Mouse (Mus musculus) midbrain, embryonic 12.5 days (tissue): ENCODE results near the gene Wdr1. TPM values are rescaled to one million over a fixed set of nuclear protein-coding genes. Genes with fewer than 3 reads are reported as not detected.

Source experiments
- ATAC-seq: fragments of 200-750 bp; cut with Nextera tagmentation; 2 replicates; pipeline ENCODE4 v1.8.0; 2017; ENCODE audit warnings: low read depth, moderate TSS enrichment, moderate library complexity; ENCODE audit not compliant: low FRiP score
- H3K27ac ChIP-seq: fragments of 300-500 bp; sonication (generic); replicated peaks from 2 replicates; pipeline ENCODE4 v1.5.1; 2016; ENCODE audit warnings: mild to moderate bottlenecking
- H3K27me3 ChIP-seq: fragments of 300-500 bp; sonication (generic); 2 replicates; pipeline ENCODE4 v1.6.1; 2016; ENCODE audit warnings: mild to moderate bottlenecking
- H3K36me3 ChIP-seq: fragments of 300-500 bp; sonication (generic); 2 replicates; pipeline ENCODE4 v1.6.1; 2016
- H3K4me1 ChIP-seq: fragments of 300-500 bp; sonication (generic); 2 replicates; pipeline ENCODE4 v1.6.1; 2016
- H3K4me2 ChIP-seq: fragments of 300-500 bp; sonication (generic); replicated peaks from 2 replicates; pipeline ENCODE4 v1.6.1; 2016; ENCODE audit warnings: mild to moderate bottlenecking, moderate library complexity
- H3K4me3 ChIP-seq: fragments of 300-500 bp; sonication (generic); 2 replicates; pipeline ENCODE4 v1.5.1; 2016; ENCODE audit warnings: mild to moderate bottlenecking
- H3K9ac ChIP-seq: fragments of 300-500 bp; sonication (generic); replicated peaks from 2 replicates; pipeline ENCODE4 v1.6.1; 2016; ENCODE audit warnings: mild to moderate bottlenecking, moderate library complexity
- H3K9me3 ChIP-seq: fragments of 300-500 bp; sonication (generic); 2 replicates; pipeline ENCODE4 v1.6.1; 2016; ENCODE audit warnings: mild to moderate bottlenecking
- WGBS: fragments of 180-500 bp; shearing (Covaris S2); methylation state at CpG from one replicate; pipeline ENCODE4 v1.1.7; 2016; 5-methylcytosine and 5-hydroxymethylcytosine counted together
- polyA plus RNA-seq: library from polyadenylated mRNA; unstranded; fragments of >200 nt; fragmentation: Nextera tagmentation; extraction: Ambion mirVana; gene quantifications from 2 replicates; pipeline ENCODE4 v1.2.1, GENCODE M21; 2016

Gene Wdr1
- polyA plus RNA-seq, 1 experiment from 2014 or later, result 151 TPM

DNA sequence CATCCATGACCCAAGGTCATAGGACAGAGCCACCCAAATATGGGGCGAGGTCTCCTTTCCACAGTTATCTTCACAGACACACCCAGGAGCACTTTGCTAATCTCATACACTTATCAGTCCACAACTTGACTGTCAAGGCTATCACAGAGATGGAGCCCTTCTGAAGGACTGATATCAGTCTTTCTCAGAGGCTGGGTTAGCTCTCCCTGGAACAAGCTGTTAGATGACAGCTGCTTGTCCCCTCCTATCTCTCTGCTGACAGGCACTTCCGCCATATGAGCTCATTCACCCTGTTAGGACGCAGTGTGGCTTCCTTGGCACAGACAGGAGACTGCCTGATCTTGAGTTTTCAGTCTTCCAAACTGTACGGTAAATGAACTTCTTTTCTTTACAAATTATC lies 53.5 kb downstream of the Wdr1 start:
- H3K9ac ChIP-seq, result no peak overlapping the region
- ATAC-seq, result no peak
- 0 out of 2 replicates have a peak, but pooled peaks cover 4% of the 10 kb centered on the region for H3K4me1 ChIP-seq
- H3K4me2 ChIP-seq, result no peak overlapping the region
- no peak overlapping the region for H3K27ac ChIP-seq
- H3K27me3 ChIP-seq, result no peaks in the 10 kb centered on the region
- 89% methylated on average over 4 of the region's 4 CpGs for WGBS
- no peaks in the 10 kb centered on the region for H3K9me3 ChIP-seq
- no peak overlapping the region for H3K4me3 ChIP-seq
- H3K36me3 ChIP-seq, result no peaks in the 10 kb centered on the region

DNA sequence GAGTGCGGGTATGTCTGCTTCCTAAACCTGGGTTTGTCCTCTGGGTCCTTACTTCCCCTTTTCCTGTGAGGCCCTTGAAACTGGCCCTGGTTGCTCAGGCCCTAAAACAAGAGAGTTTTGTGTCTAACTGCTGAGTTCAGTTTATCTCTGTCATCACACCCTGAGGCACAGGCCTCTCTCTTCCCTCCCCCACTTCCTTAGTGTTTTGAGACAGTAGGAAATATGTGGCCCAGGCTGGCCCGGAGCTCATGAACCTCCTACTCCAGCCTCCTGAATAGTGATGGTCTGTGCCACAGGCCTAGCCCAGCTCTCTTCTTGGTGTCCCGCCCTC lies 57.6 kb downstream of the Wdr1 start:
- Histone ChIP-seq H3K9ac (no peak overlapping the region), H3K27ac (no peak overlapping the region), H3K9me3 (no peaks in the 10 kb centered on the region), H3K4me2 (no peak overlapping the region), H3K4me3 (no peak overlapping the region), H3K4me1 (no peaks in the 10 kb centered on the region), H3K27me3 (no peaks in the 10 kb centered on the region), H3K36me3 (no peaks in the 10 kb centered on the region)
- WGBS, result 84% methylated on average over 3 of the region's 3 CpGs
- no peak for ATAC-seq

DNA sequence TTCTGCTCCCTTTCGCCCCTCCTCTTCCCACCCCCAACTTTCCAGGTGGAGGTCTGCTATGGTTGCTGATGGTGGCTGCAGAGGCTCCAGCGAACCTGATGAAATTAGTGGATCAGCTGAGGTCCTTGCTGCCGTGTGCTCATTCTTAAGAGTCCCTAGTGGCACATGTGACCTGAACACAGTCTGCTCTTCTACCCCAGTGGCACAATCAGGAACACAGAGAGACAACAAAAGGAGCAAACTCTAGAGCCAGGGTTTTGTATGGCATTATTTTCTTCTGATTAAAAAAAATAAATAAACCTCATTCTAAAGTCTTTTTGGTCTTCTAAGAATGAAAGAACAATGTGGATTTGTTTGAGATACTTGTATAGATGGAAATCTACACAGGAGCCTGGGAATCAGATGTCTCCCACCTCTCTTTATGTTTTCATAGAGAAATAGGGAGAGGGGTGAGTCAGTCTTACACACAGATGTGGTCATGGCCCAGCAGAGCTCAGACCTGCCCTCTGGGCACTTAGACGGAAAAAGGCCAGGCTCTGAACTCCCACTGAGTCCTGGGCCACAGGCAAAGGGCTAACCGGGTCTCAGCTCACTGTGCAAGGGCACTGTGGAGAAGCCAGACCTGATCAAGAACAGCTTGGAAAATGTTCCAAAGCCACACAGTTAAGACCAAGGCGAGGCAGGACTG lies 58.1 kb downstream of the Wdr1 start:
- no peaks in the 10 kb centered on the region for H3K27me3 ChIP-seq
- H3K4me1 ChIP-seq, result no peaks in the 10 kb centered on the region
- 71% methylated on average over 6 of the region's 6 CpGs for WGBS
- no peaks in the 10 kb centered on the region for H3K9me3 ChIP-seq
- H3K4me3 ChIP-seq, result no peak overlapping the region
- ATAC-seq, result no peak
- H3K36me3 ChIP-seq, result no peaks in the 10 kb centered on the region
- H3K27ac ChIP-seq, result no peak overlapping the region
- H3K9ac ChIP-seq, result no peak overlapping the region
- H3K4me2 ChIP-seq, result no peak overlapping the region

DNA sequence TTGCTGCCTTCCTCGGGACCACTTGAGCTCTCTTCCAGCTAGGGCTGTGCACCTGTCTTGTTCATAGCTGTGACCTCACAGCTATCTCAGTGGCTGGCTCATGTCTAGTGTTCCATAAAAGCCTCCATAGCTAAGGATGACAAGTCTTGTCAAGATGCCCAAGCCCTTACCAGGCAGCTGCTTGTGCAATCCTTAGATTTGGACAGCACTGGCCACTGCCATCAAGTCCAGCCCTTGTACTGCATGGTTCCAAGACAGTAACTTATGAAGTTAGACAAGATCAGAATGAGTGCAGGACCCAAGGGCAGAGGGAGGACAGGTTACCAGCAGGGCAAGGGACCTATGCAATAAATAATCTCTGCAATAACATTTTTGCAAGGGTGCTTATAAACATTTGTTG lies 58.9 kb downstream of the Wdr1 start:
- 91% methylated on average over 1 of the region's 1 CpGs for WGBS

DNA sequence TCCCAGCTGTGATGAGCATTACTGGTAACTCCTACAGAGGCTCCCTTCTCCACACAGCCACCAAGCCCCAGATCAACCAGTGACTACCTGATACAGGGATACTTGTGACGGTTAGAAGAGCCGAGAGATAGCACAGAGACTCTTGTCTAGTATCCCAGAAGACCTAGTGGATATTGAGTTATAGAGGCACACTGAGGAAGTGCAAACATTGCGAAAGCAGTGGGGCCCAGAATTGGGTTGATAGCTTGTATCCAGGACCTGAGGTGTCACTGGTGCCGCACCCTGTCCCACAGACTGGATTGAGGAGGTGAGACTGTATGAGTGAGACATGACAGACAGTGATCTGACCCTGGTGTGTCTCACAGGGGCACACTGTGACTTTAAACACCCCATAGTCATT lies 60.0 kb downstream of the Wdr1 start, which contains the start of gene Slc2a9:
TSS of gene Slc2a9 (minus strand) at position 152 of the 400 bp plus-strand sequence.
- WGBS, result 92% methylated on average over 4 of the region's 4 CpGs
- ATAC-seq, result no peak

More for the DNA sequence above, 58.9 kb downstream of the Wdr1 start:
- Histone ChIP-seq H3K4me3 (no peak overlapping the region), H3K4me1 (no peaks in the 10 kb centered on the region), H3K9me3 (no peaks in the 10 kb centered on the region), H3K4me2 (no peak overlapping the region), H3K9ac (no peak overlapping the region), H3K27ac (no peak overlapping the region), H3K27me3 (no peaks in the 10 kb centered on the region), H3K36me3 (no peaks in the 10 kb centered on the region)
- no peak for ATAC-seq

DNA sequence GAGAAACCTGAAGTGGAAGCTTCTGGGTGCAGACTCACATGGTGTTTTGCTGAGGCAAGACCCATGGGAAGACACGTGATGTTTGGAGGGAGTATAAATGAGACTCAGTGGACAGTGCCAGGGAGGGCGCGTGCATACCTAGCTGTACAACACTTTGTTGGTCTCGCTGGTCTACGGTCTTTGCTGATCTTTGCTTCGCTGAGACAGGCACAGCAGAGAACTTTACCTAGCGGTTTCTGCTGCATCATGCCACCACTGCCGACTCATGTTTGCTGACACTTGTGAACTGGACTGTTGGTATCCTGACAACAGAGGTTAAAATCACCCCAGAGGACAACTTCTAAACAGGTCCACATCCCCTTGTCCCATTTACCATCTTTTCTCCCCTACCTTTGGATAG lies 63.0 kb downstream of the Wdr1 start:
- H3K4me2 ChIP-seq, result no peak overlapping the region
- no peak overlapping the region for H3K27ac ChIP-seq
- H3K9ac ChIP-seq, result no peak overlapping the region
- ATAC-seq, result no peak
- no peaks in the 10 kb centered on the region for H3K4me1 ChIP-seq
- 94% methylated on average over 8 of the region's 8 CpGs for WGBS
- H3K36me3 ChIP-seq, result no peaks in the 10 kb centered on the region
- no peak overlapping the region for H3K4me3 ChIP-seq
- no peaks in the 10 kb centered on the region for H3K9me3 ChIP-seq
- no peaks in the 10 kb centered on the region for H3K27me3 ChIP-seq

More for the DNA sequence above, 60.0 kb downstream of the Wdr1 start, which contains the start of gene Slc2a9:
- Histone ChIP-seq H3K4me1 (no peaks in the 10 kb centered on the region), H3K36me3 (no peaks in the 10 kb centered on the region), H3K4me3 (no peak within 1 kb of the TSS), H3K27me3 (no peaks in the 10 kb centered on the region), H3K4me2 (no peak within 1 kb of the TSS), H3K9me3 (no peaks in the 10 kb centered on the region), H3K9ac (no peak within 1 kb of the TSS), H3K27ac (no peak within 1 kb of the TSS)

DNA sequence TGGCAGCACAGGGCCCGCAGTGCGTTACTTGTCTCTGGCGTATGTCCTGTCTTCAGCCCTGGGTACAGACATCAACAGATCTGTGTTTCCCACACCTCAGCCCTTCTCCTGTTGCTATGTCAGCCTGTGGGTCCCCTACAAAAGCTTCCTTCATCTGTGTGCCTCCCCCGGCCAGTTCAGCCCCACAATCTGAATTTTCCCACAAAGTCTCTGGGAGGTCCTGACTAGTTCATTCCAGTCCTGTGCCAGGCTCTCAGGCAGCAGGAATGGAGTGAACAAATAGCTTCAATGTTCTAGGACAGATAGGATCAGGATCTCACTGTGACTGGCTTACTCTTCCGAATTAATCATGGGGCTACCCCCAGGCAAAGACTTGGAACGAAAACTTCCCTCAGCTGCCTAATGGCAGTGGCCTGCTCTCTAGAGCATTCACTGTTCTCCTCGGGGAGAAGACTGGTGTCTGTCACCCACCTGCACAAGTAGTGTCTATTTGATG lies 63.7 kb downstream of the Wdr1 start:
- WGBS, result 82% methylated on average over 7 of the region's 7 CpGs
- Histone ChIP-seq H3K4me1 (no peaks in the 10 kb centered on the region), H3K4me2 (no peak overlapping the region), H3K9me3 (no peaks in the 10 kb centered on the region), H3K9ac (no peak overlapping the region), H3K27ac (no peak overlapping the region), H3K4me3 (no peak overlapping the region), H3K27me3 (no peaks in the 10 kb centered on the region), H3K36me3 (no peaks in the 10 kb centered on the region)
- ATAC-seq, result no peak

DNA sequence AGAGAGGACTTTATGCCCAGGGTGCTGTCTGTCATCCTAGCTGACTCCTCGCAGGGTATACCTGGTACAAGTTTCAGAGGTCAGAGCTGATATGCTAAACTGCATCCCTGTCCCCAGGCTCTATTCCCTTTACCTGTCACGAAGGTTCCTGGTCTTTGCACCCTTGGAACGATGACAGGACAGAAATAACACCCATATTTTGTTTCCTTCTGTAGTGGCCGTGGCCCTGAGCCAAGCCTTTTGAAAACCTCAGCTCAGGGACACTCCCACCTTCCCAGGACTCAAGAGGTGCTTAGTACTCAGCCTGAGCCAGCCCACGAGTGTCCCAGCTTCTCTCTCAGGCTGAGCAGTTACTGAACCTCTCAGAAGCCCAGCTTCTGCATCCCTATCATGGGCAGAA lies 64.5 kb downstream of the Wdr1 start:
- Histone ChIP-seq H3K4me3 (no peak overlapping the region), H3K4me1 (no peaks in the 10 kb centered on the region), H3K9ac (no peak overlapping the region), H3K36me3 (no peaks in the 10 kb centered on the region), H3K27ac (no peak overlapping the region), H3K9me3 (no peaks in the 10 kb centered on the region), H3K27me3 (no peaks in the 10 kb centered on the region), H3K4me2 (no peak overlapping the region)
- WGBS, result 76% methylated on average over 5 of the region's 5 CpGs
- ATAC-seq, result no peak

DNA sequence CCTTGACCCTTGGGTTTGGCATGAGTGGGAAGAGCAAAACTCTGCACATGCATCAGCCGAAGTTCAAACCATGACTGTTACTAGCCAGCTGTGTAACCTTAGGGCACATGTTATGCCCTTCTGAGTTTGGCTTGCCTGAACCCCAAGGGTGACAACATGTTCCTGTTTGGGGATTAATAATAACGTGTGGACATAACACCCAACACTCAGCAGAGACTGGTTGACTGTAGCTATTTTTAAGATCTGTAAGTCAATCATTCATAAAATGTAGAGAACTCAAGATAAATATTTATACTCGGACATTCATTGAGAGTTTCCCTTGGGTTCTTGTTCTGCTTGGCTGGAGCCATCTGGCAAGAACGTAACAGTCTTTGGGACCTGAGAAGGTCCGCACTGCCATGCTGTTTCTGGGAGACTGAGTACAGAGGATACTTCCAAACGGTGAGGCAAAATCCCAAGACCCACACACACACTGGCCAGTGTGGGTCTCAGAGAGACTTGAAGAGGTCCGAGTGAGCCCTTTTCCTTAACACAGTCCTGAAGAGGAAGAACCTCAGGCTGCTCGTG lies 66.4 kb downstream of the Wdr1 start:
- Histone ChIP-seq H3K27ac (no peak overlapping the region), H3K9me3 (no peaks in the 10 kb centered on the region), H3K27me3 (no peaks in the 10 kb centered on the region), H3K4me1 (no peaks in the 10 kb centered on the region), H3K36me3 (no peaks in the 10 kb centered on the region), H3K4me3 (no peak overlapping the region), H3K4me2 (no peak overlapping the region), H3K9ac (no peak overlapping the region)
- WGBS, result 86% methylated on average over 8 of the region's 8 CpGs
- ATAC-seq, result no peak

DNA sequence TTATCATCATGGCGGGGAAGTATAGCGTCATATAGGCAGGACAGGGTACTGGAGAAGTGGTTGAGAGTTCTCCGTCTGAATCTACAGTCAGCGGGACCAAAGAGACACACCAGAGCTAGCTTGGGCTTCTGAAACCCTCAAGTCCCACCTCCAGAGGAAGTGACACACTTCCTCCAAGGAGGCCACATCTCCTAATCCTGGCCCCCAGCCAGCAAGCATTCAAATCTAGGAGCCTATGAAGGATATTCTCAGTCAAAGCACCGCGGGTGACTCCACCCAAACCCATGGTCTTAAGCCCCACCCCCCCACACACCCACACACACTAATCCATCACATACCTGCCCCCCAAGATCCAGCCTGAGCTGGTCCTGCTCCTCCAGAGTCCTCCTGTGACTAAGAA lies 69.1 kb downstream of the Wdr1 start:
- no peaks in the 10 kb centered on the region for H3K9me3 ChIP-seq
- H3K4me2 ChIP-seq, result no peak overlapping the region
- H3K27ac ChIP-seq, result no peak overlapping the region
- ATAC-seq, result no peak
- H3K4me1 ChIP-seq, result no peaks in the 10 kb centered on the region
- 93% methylated on average over 6 of the region's 6 CpGs for WGBS
- H3K36me3 ChIP-seq, result no peaks in the 10 kb centered on the region
- no peak overlapping the region for H3K4me3 ChIP-seq
- H3K9ac ChIP-seq, result no peak overlapping the region
- no peaks in the 10 kb centered on the region for H3K27me3 ChIP-seq

DNA sequence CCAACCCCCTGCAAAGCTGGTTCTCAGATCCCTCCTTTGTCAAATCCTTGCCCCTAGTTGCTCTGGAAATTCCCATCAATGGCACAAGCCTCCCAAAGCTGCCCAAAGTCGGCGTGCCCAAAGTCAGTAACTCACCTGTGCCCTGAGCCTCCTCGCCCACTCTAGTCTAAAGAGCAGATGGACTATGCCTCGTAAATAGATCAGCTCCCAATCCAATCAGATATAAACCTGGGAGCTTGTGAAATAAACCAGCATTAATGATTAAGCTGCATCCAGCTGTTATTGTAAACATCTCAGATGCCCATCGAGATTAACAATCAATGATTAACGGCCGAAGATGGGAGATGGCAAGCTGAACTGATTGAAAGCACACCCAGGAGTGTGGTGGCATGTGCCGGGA lies 71.3 kb downstream of the Wdr1 start:
- Histone ChIP-seq H3K4me1 (no peaks in the 10 kb centered on the region), H3K9me3 (no peaks in the 10 kb centered on the region), H3K9ac (no peak overlapping the region), H3K4me3 (no peak overlapping the region), H3K4me2 (no peak overlapping the region), H3K36me3 (no peaks in the 10 kb centered on the region), H3K27ac (no peak overlapping the region), H3K27me3 (no peaks in the 10 kb centered on the region)
- ATAC-seq, result no peak
- 89% methylated on average over 8 of the region's 8 CpGs for WGBS

DNA sequence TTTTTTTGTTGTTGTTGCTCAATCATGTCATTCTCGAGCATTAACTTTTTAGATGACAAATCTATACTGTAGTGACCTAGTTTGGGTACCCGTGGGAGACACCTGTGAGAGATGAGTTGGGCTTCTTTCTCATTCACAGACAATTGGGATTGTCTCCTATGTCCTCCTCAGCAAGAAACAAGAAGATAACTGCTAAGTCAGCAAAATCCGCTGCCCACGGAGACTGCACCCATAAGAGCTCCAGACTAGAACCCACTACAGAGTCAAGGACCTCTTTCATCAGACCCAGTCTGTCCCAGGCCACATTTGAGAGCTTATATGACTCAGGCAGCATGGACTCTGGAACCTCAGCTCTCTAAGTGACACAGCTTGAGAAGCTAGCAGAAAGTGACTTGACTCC lies 73.3 kb downstream of the Wdr1 start:
- 87% methylated on average over 4 of the region's 4 CpGs for WGBS
- H3K4me1 ChIP-seq, result no peaks in the 10 kb centered on the region
- H3K9ac ChIP-seq, result no peak overlapping the region
- no peak overlapping the region for H3K4me2 ChIP-seq
- no peak for ATAC-seq
- H3K36me3 ChIP-seq, result no peaks in the 10 kb centered on the region
- H3K27me3 ChIP-seq, result no peaks in the 10 kb centered on the region
- H3K27ac ChIP-seq, result no peak overlapping the region
- no peak overlapping the region for H3K4me3 ChIP-seq
- H3K9me3 ChIP-seq, result no peaks in the 10 kb centered on the region
